ENCODE assay signal across 15 mouse cellular contexts in the genomic region with DNA sequence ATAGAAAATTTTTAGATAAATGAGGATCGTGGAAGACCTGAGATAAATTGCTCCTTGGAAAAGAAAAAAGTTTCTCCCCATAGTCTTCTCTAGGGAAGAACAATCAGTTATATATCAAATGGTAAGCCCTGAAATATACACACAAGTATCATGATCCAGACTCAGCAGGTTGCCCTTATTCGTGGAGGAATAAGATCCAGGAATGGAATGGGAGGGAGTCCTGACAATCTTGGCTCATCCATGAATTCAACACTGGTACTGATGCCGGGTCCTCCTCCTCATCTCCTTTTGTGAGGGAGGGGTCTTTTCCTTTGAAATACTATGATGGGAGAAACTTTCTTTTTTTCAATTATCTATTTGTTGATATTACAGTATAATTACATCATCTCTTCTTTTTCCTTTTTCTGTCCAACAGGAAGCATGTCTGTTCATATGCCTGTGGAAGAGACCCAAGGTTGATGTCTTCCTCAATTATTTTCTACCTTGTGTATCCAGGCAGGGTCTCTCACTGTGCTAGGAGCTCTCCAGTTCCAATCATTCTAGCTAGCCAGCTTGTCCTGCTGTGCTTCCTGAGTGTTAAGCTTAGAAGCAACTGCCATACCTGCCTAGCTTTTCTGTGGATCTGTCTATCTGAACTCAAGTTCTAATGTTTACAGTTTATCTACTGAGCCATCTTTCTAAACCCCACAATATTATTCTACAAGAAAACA.
DNase-seq lines count a peak whose midpoint lies in the region; ATAC-seq and TF ChIP-seq lines count a peak whose summit lies in the region.
"Had no signal": no experiment of that assay in that cellular context is flagged by ENCODE, and none has a peak within 500 bp of the region (broad histone marks: within the 10 kb centered on the region; RNA-seq: fewer than 3 reads in every experiment).

No protein-coding gene starts in this region.

- ATAC-seq in hindbrain, postnatal 0 days: peak; percentile 85
- no peak for ATAC-seq in hindbrain, embryonic 13.5 days (ENCODE audit: low FRiP score)
- no peak for ATAC-seq in forebrain, postnatal 0 days

- peak; percentile 62 for DNase-seq in hindbrain, postnatal 0 days (ENCODE audit: low spot score)
- peak; percentile 62 for DNase-seq in cerebellum, adult 11-12 months
- DNase-seq in cerebellum, adult 9-10 months: peak; percentile 78
- DNase-seq in forebrain, postnatal 0 days: no peak
- no peak for DNase-seq in heart, embryonic 10.5 days (ENCODE audit: low spot score)
- no peak for DNase-seq in spleen, adult 18-20 months
- DNase-seq: adrenal gland, adult 8-10 months; lung, postnatal 4 days had no signal

- H3K4me1 ChIP-seq in hindbrain, postnatal 0 days (ENCODE audit: insufficient read depth, low read length): no peaks in the 10 kb centered on the region
- no peaks in the 10 kb centered on the region for H3K4me1 ChIP-seq in hindbrain, embryonic 13.5 days (replicated peaks)
- H3K4me1 ChIP-seq in forebrain, postnatal 0 days (ENCODE audit: insufficient read depth): peaks cover 5% of the 10 kb centered on the region; the same call in 1 of the 2 replicates
- no peaks in the 10 kb centered on the region for H3K4me1 ChIP-seq in heart, embryonic 10.5 days
- H3K4me1 ChIP-seq: embryonic facial prominence, embryonic 10.5 days; lung, embryonic 15.5 days; neural tube, embryonic 12.5 days had no signal

- H3K27ac ChIP-seq in hindbrain, postnatal 0 days: peak overlapping the region; percentile 60; the same call in 1 of the 2 replicates
- no peak overlapping the region for H3K27ac ChIP-seq in hindbrain, embryonic 13.5 days
- peak overlapping the region; percentile 2; the same call in 1 of the 2 replicates for H3K27ac ChIP-seq in forebrain, postnatal 0 days (ENCODE audit: low read depth, low read length)
- H3K27ac ChIP-seq in heart, embryonic 10.5 days: no peak overlapping the region
- H3K27ac ChIP-seq: embryonic facial prominence, embryonic 10.5 days; liver, embryonic 14.5 days; lung, embryonic 15.5 days; neural tube, embryonic 12.5 days had no signal

- no peak overlapping the region for H3K4me2 ChIP-seq in hindbrain, postnatal 0 days (ENCODE audit: low read depth, low read length)
- H3K4me2 ChIP-seq in hindbrain, embryonic 13.5 days: no peak overlapping the region
- H3K4me2 ChIP-seq in forebrain, postnatal 0 days (ENCODE audit: low read depth): no peak overlapping the region
- H3K4me2 ChIP-seq: heart, embryonic 12.5 days; lung, embryonic 15.5 days; midbrain, embryonic 11.5 days; neural tube, embryonic 12.5 days had no signal

- H3K36me3 ChIP-seq in hindbrain, postnatal 0 days (ENCODE audit: insufficient read depth, low read length): no peaks in the 10 kb centered on the region
- no peaks in the 10 kb centered on the region for H3K36me3 ChIP-seq in hindbrain, embryonic 13.5 days
- no peaks in the 10 kb centered on the region for H3K36me3 ChIP-seq in forebrain, postnatal 0 days (ENCODE audit: insufficient read depth)
- H3K36me3 ChIP-seq in heart, embryonic 10.5 days: no peaks in the 10 kb centered on the region
- H3K36me3 ChIP-seq: embryonic facial prominence, embryonic 10.5 days; heart, embryonic 12.5 days; lung, embryonic 15.5 days; neural tube, embryonic 12.5 days had no signal

- no peaks in the 10 kb centered on the region for H3K27me3 ChIP-seq in hindbrain, postnatal 0 days (ENCODE audit: insufficient read depth, low read length)
- H3K27me3 ChIP-seq in hindbrain, embryonic 13.5 days: no peaks in the 10 kb centered on the region
- H3K27me3 ChIP-seq in forebrain, postnatal 0 days (ENCODE audit: insufficient read depth, low read length): no peaks in the 10 kb centered on the region
- H3K27me3 ChIP-seq in heart, embryonic 10.5 days (ENCODE audit: insufficient read depth, poor library complexity, severe bottlenecking): no peaks in the 10 kb centered on the region
- H3K27me3 ChIP-seq: heart, embryonic 12.5 days; lung, embryonic 15.5 days; neural tube, embryonic 12.5 days had no signal

- 74% methylated on average over 3 of the region's 3 CpGs for WGBS in hindbrain, postnatal 0 days
- 90% methylated on average over 3 of the region's 3 CpGs for WGBS in hindbrain, embryonic 13.5 days
- WGBS in forebrain, postnatal 0 days: 79% methylated on average over 3 of the region's 3 CpGs
- WGBS in heart, embryonic 10.5 days: 79% methylated on average over 3 of the region's 3 CpGs

- no peak overlapping the region for H3K4me3 ChIP-seq in hindbrain, postnatal 0 days (ENCODE audit: low read length)
- H3K4me3 ChIP-seq in hindbrain, embryonic 13.5 days: no peak overlapping the region
- H3K4me3 ChIP-seq in forebrain, postnatal 0 days (ENCODE audit: low read depth, low read length): no peak overlapping the region
- no peak overlapping the region for H3K4me3 ChIP-seq in heart, embryonic 10.5 days
- H3K4me3 ChIP-seq: embryonic facial prominence, embryonic 10.5 days; heart, embryonic 12.5 days; lung, embryonic 15.5 days; neural tube, embryonic 12.5 days had no signal

- no peaks in the 10 kb centered on the region for H3K9me3 ChIP-seq in hindbrain, postnatal 0 days (ENCODE audit: low read length)
- H3K9me3 ChIP-seq in hindbrain, embryonic 13.5 days: no peaks in the 10 kb centered on the region
- no peaks in the 10 kb centered on the region for H3K9me3 ChIP-seq in forebrain, postnatal 0 days (ENCODE audit: low read length)
- no peaks in the 10 kb centered on the region for H3K9me3 ChIP-seq in heart, embryonic 10.5 days
- H3K9me3 ChIP-seq: embryonic facial prominence, embryonic 10.5 days; heart, embryonic 12.5 days; lung, embryonic 15.5 days; neural tube, embryonic 12.5 days had no signal

- no peak for TF ChIP-seq CTCF in hindbrain, postnatal 0 days (IDR thresholded peaks at IDR 0.05; ENCODE audit: low read depth)
- TF ChIP-seq CTCF in forebrain, postnatal 0 days (IDR thresholded peaks at IDR 0.05; ENCODE audit: low read depth): no peak

- no peak overlapping the region for H3K9ac ChIP-seq in hindbrain, postnatal 0 days (replicated peaks; ENCODE audit: low read length)
- H3K9ac ChIP-seq in hindbrain, embryonic 13.5 days: no peak overlapping the region
- H3K9ac ChIP-seq in forebrain, postnatal 0 days: no peak overlapping the region
- H3K9ac ChIP-seq: heart, embryonic 12.5 days; liver, embryonic 14.5 days; lung, embryonic 15.5 days; neural tube, embryonic 12.5 days had no signal

Comparison
In these comparisons a context has a peak if more than half of its experiments do, and no peak if none do; other contexts are left out.
1. H3K27ac ChIP-seq: peak in hindbrain, postnatal 0 days (single experiment) and forebrain, postnatal 0 days (single experiment); none in hindbrain, embryonic 13.5 days (single experiment) and heart, embryonic 10.5 days (single experiment).
2. DNase-seq: peak in hindbrain, postnatal 0 days (single experiment), cerebellum, adult 11-12 months (single experiment) and cerebellum, adult 9-10 months (single experiment); none in forebrain, postnatal 0 days (single experiment), heart, embryonic 10.5 days (single experiment) and spleen, adult 18-20 months (0 of 2).